ENCODE assay signal across 23 mouse cellular contexts in genomic region chr11:64027423-64027822, GRCm38 (mm10). TPM values are rescaled to one million over a fixed set of nuclear protein-coding genes. Genes with fewer than 3 reads are reported as not detected.
DNase-seq lines count a peak whose midpoint lies in the region; ATAC-seq and TF ChIP-seq lines count a peak whose summit lies in the region.
"Had no signal": no experiment of that assay in that cellular context is flagged by ENCODE, and none has a peak within 500 bp of the region (broad histone marks: within the 10 kb centered on the region; RNA-seq: fewer than 3 reads in every experiment).

No protein-coding gene starts in this region.

- no peak for TF ChIP-seq POLR2A in limb, embryonic 14.5 days (IDR thresholded peaks at IDR 0.05; ENCODE audit: borderline replicate concordance, extremely low read depth, insufficient read depth, insufficient read length)
- TF ChIP-seq POLR2A in ES-Bruce4 (IDR thresholded peaks at IDR 0.05; ENCODE audit: insufficient read depth, low read length), result no peak

- TF ChIP-seq CTCF in ES-Bruce4 (IDR thresholded peaks at IDR 0.05; ENCODE audit: low read depth, low read length), result no peak

- no peaks in the 10 kb centered on the region for H3K27me3 ChIP-seq in limb, embryonic 14.5 days (ENCODE audit: control insufficient read depth, insufficient read depth, low read length)
- no peaks in the 10 kb centered on the region for H3K27me3 ChIP-seq in limb, embryonic 10.5 days (ENCODE audit: low read depth, poor library complexity, severe bottlenecking)
- no peaks in the 10 kb centered on the region for H3K27me3 ChIP-seq in ES-Bruce4 (ENCODE audit: control insufficient read depth, insufficient read depth, low read length, poor library complexity, severe bottlenecking)
- H3K27me3 ChIP-seq in limb, embryonic 15.5 days, result no peaks in the 10 kb centered on the region
- H3K27me3 ChIP-seq: embryonic facial prominence, embryonic 15.5 days; heart, embryonic 13.5 days; megakaryocyte, embryonic 14.5 days; midbrain, embryonic 15.5 days had no signal

- no peaks in the 10 kb centered on the region for H3K9me3 ChIP-seq in limb, embryonic 14.5 days (ENCODE audit: control insufficient read depth, low read length)
- no peaks in the 10 kb centered on the region for H3K9me3 ChIP-seq in limb, embryonic 10.5 days (replicated peaks)
- H3K9me3 ChIP-seq in ES-Bruce4 (replicated peaks; ENCODE audit: control insufficient read depth, insufficient read depth, low read length, poor library complexity, severe bottlenecking), result no peaks in the 10 kb centered on the region
- no peaks in the 10 kb centered on the region for H3K9me3 ChIP-seq in limb, embryonic 15.5 days
- H3K9me3 ChIP-seq: embryonic facial prominence, embryonic 15.5 days; G1E; heart, embryonic 13.5 days; megakaryocyte, embryonic 14.5 days; midbrain, embryonic 15.5 days had no signal

- DNase-seq in limb, embryonic 14.5 days (ENCODE audit: low spot score), result peak; percentile 60
- DNase-seq in limb, embryonic 10.5 days (ENCODE audit: low spot score), result no peak
- DNase-seq in WW6 (ENCODE audit: low read depth, low spot score), result peak; percentile 31
- no peak for DNase-seq in layer of hippocampus, adult 9-10 months (ENCODE audit: low spot score)
- DNase-seq in gastrocnemius, postnatal 14 days, result no peak
- DNase-seq: adrenal gland, postnatal 10 days; cerebellum, postnatal 14 days; kidney, adult 11 months; layer of hippocampus, postnatal 36 days; liver; right cerebral cortex, postnatal 25 days; thymus, postnatal 14 days had no signal

- no peak overlapping the region for H3K27ac ChIP-seq in limb, embryonic 14.5 days (replicated peaks; ENCODE audit: low read depth, low read length)
- no peak overlapping the region for H3K27ac ChIP-seq in limb, embryonic 10.5 days
- peak overlapping the region; percentile 22; the same call in 1 of the 2 replicates for H3K27ac ChIP-seq in ES-Bruce4 (ENCODE audit: insufficient read depth, low read length)
- H3K27ac ChIP-seq in limb, embryonic 15.5 days, result peak overlapping the region; percentile 28; the same call in 1 of the 2 replicates
- H3K27ac ChIP-seq: embryonic facial prominence, embryonic 15.5 days; heart, embryonic 13.5 days; hindbrain, embryonic 14.5 days; kidney, postnatal 0 days; midbrain, embryonic 15.5 days had no signal

- no peak overlapping the region for H3K4me2 ChIP-seq in limb, embryonic 14.5 days (replicated peaks; ENCODE audit: low read depth, low read length, severe bottlenecking)
- no peak overlapping the region for H3K4me2 ChIP-seq in limb, embryonic 15.5 days
- H3K4me2 ChIP-seq: embryonic facial prominence, embryonic 15.5 days; heart, embryonic 13.5 days; hindbrain, embryonic 14.5 days; midbrain, embryonic 15.5 days had no signal

- no peak for ATAC-seq in limb, embryonic 14.5 days (ENCODE audit: low FRiP score, low read depth)
- peak; percentile 40; the same call in 1 of the 2 replicates for ATAC-seq in limb, embryonic 15.5 days (ENCODE audit: insufficient number of reproducible peaks, low FRiP score, low TSS enrichment, low read depth)
- ATAC-seq in megakaryocyte, adult 5-6 weeks (ENCODE audit: poor library complexity, severe bottlenecking), result no peak
- ATAC-seq: forebrain, embryonic 16.5 days; midbrain, embryonic 15.5 days had no signal

- H3K9ac ChIP-seq in limb, embryonic 14.5 days (ENCODE audit: low read depth, low read length, severe bottlenecking), result no peak overlapping the region
- no peak overlapping the region for H3K9ac ChIP-seq in ES-Bruce4 (ENCODE audit: low read depth, poor library complexity, severe bottlenecking)
- H3K9ac ChIP-seq in limb, embryonic 15.5 days, result no peak overlapping the region
- H3K9ac ChIP-seq: embryonic facial prominence, embryonic 15.5 days; heart, embryonic 13.5 days; hindbrain, embryonic 14.5 days; midbrain, embryonic 15.5 days had no signal

- H3K4me1 ChIP-seq in limb, embryonic 14.5 days (ENCODE audit: control insufficient read depth, insufficient read depth, low read length), result peaks cover 16% of the 10 kb centered on the region
- H3K4me1 ChIP-seq in limb, embryonic 10.5 days, result peaks cover 58% of the 10 kb centered on the region
- no peaks in the 10 kb centered on the region for H3K4me1 ChIP-seq in ES-Bruce4 (ENCODE audit: control insufficient read depth, insufficient read depth, low read length)
- peaks cover 26% of the 10 kb centered on the region for H3K4me1 ChIP-seq in limb, embryonic 15.5 days
- H3K4me1 ChIP-seq: embryonic facial prominence, embryonic 15.5 days had no signal

- intact Hi-C loops in gastrocnemius, postnatal 14 days (cut with DNase I; ENCODE audit: low total_unique reads), result no loop called here

- H3K4me3 ChIP-seq in limb, embryonic 14.5 days (replicated peaks; ENCODE audit: low read length), result no peak overlapping the region
- H3K4me3 ChIP-seq in limb, embryonic 10.5 days, result no peak overlapping the region
- no peak overlapping the region for H3K4me3 ChIP-seq in ES-Bruce4 (ENCODE audit: low read depth, low read length)
- H3K4me3 ChIP-seq in limb, embryonic 15.5 days, result no peak overlapping the region
- H3K4me3 ChIP-seq: embryonic facial prominence, embryonic 15.5 days; heart, embryonic 13.5 days; megakaryocyte, embryonic 14.5 days; midbrain, embryonic 15.5 days had no signal

- 0 out of 2 replicates have a peak, but pooled peaks have one; percentile 54 for TF ChIP-seq EP300 in ES-Bruce4 (IDR thresholded peaks at IDR 0.05; ENCODE audit: insufficient read depth, low read depth, low read length)

- H3K36me3 ChIP-seq in limb, embryonic 14.5 days (ENCODE audit: control insufficient read depth, insufficient read depth, low read length), result no peaks in the 10 kb centered on the region
- no peaks in the 10 kb centered on the region for H3K36me3 ChIP-seq in limb, embryonic 10.5 days
- H3K36me3 ChIP-seq in ES-Bruce4 (ENCODE audit: control insufficient read depth, insufficient read depth, low read length, poor library complexity, severe bottlenecking), result no peaks in the 10 kb centered on the region
- no peaks in the 10 kb centered on the region for H3K36me3 ChIP-seq in limb, embryonic 15.5 days
- H3K36me3 ChIP-seq: embryonic facial prominence, embryonic 15.5 days; heart, embryonic 13.5 days; midbrain, embryonic 15.5 days had no signal

- WGBS in limb, embryonic 14.5 days, result 34% methylated on average over 8 of the region's 8 CpGs
- 76% methylated on average over 8 of the region's 8 CpGs for WGBS in limb, embryonic 10.5 days
- whole genome bisulfite sequencing in limb, embryonic 15.5 days, result 31% methylated on average over 8 of the region's 8 CpGs

RNA-seq across cellular contexts. Expression of gene Cox10, which starts 51.8 kb away (rescaled TPM):
- polyA plus RNA-seq in limb, embryonic 14.5 days (2012; rRNA removed), result 13.3 and 14.4 TPM in 2 replicates
- 20.6 and 25.5 TPM in 2 replicates for polyA plus RNA-seq in limb, embryonic 14.5 days (2014; fragmentation: Nextera tagmentation; extraction: Ambion mirVana)
- 30.8 and 32.3 TPM in 2 replicates for polyA plus RNA-seq in limb, embryonic 10.5 days (2016; fragmentation: Nextera tagmentation; extraction: Ambion mirVana)
- 19.5 and 22.9 TPM in 2 replicates for polyA plus RNA-seq in ES-Bruce4 (2011; ENCODE audit: insufficient read depth, insufficient read length, low read depth, missing spikeins)
- 19.9 and 20.6 TPM in 2 replicates for polyA plus RNA-seq in limb, embryonic 15.5 days (2015; fragmentation: Nextera tagmentation; extraction: Ambion mirVana)
- total RNA-seq in gastrocnemius, postnatal 14 days (2021), result 10 to 100 TPM; 28.4 to 30.7 TPM
- 4.7 and 7.8 TPM in 2 replicates for total RNA-seq in megakaryocyte, adult 5-6 weeks (2015)
- 8.3 and 9.5 TPM in 2 replicates for total RNA-seq in megakaryocyte, adult 5-6 weeks (2017)

Comparison
In these comparisons a context has a peak if more than half of its experiments do, and no peak if none do; other contexts are left out.
1. DNase-seq: peak in limb, embryonic 14.5 days (single experiment) and WW6 (single experiment); none in limb, embryonic 10.5 days (single experiment), layer of hippocampus, adult 9-10 months (single experiment) and gastrocnemius, postnatal 14 days (single experiment).
2. H3K27ac ChIP-seq: peak in ES-Bruce4 (single experiment) and limb, embryonic 15.5 days (single experiment); none in limb, embryonic 14.5 days (single experiment) and limb, embryonic 10.5 days (single experiment).